Mouse (Mus musculus): Measurements from ENCODE around the gene Gemin4.

DNA sequence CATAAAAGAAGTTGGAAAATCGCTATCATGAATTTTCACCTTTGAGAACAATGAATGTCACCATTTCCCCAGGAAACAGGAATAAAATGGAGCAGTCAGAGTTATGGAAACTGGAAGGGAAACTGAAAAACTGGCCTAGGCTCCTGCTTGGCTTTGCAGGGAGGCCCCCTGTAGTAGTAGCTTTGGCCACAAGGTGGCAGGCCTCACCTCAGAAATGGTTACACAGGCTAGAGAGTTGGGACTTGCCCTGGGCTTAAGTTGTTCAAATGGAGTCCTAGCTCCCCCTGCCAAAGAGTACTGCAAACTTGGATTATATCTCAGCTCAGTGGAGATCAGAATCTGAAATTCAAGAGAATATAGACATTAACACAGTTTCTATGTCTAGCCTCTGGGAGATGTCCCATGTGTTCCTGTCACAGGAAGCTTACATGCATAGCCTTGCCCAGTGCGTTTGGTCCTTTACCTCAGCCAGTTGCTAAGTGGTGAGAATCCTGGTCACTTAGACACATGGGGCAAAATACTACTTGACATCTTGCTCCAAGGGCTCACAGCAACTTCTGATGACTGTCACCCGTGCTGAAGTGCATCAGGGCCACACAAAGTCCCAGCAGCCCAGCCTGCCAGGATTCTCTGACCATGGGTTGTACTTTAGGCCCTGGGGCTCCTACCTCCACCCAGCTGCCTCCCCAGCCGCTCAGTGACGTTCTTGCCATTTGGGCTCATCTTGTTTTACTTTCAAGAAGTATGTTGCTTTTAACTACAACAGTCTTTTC is 35.9 kb upstream of the Gemin4 start:
- TF ChIP-seq BHLHE40 (IDR thresholded peaks at IDR 0.05; ENCODE audit: low read depth, low read length) (no peak), PAX5 (IDR thresholded peaks at IDR 0.05; ENCODE audit: low read length) (no peak), SIN3A (IDR thresholded peaks at IDR 0.05; ENCODE audit: low read length) (no peak)

Measured in CH12.LX (cell line).